Mouse (Mus musculus): ENCODE data around the gene Ptprm. TPM values are rescaled to one million over a fixed set of nuclear protein-coding genes. Genes with fewer than 3 reads are reported as not detected.
A peak's percentile ranks its signal among the peaks of the same experiment; 100 is the strongest.

Ptprm gene
- polyA plus RNA-seq, 1 experiment from 2014 or later, result 16.1 TPM

DNA sequence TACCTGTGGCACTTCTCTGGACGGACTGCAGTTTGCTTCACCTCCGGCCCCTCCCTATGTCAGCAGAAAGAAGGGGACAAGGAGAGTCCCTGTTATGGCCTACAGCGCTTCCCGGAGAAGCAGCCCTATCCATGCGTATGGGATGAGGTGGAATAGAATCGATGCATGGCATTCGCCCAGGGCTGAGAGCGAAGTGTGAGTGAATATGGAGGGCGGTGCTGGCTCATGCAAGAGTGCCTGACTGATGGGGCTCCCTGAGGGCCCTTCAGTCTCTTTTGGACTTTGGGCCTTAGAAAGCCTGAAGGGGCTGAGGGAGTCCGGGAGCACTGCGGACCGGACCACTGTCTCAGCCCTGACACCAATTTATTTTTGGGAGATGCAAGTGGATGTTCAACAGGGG lies 656.6 kb downstream of the Ptprm start:
- Histone ChIP-seq H3K4me3 (no peak overlapping the region), H3K27ac (ENCODE audit: poor library complexity, severe bottlenecking) (no peak overlapping the region)

DNA sequence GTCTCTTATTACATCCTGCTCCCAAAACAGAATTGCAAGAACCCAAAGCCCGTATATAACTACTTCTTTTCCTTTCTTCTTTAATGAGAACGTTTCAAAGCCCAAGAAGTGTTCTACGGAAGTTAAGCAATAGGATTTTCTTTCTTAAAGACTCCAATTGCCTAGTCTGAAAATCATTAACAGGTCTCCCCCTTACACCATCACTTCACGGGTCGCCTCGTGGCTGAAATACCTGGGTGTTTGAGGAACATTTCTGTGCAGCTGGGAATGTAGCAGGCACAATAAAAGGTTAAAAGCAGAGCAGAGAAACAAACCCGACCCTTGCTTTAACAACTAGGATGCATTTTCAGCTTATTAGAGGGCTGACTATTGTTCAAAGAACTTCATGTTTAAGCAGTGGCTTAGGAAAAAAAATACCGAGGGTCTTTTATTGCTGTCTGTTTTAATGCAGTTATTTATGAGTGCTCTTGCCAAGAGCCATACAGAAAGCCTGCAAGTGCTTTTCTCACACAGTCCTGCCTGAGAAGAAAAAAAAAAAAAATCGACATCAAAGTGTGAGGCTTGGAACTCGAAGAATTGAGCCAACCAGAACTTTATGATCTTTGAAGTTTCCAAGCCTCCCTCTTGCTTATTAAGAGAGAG lies 657.6 kb downstream of the Ptprm start:
- no peaks in the 10 kb centered on the region for H3K27me3 ChIP-seq (replicated peaks)
- no peaks in the 10 kb centered on the region; the same call in 1 of the 2 replicates for H3K36me3 ChIP-seq
- no peak for ATAC-seq (ENCODE audit: insufficient number of reproducible peaks, low FRiP score)
- H3K4me3 ChIP-seq, result no peak overlapping the region
- 71% methylated on average over 10 of the region's 10 CpGs for whole genome bisulfite sequencing
- no peaks in the 10 kb centered on the region for H3K9me3 ChIP-seq (replicated peaks)
- H3K27ac ChIP-seq (ENCODE audit: poor library complexity, severe bottlenecking), result no peak overlapping the region
- peaks cover 13% of the 10 kb centered on the region for H3K4me1 ChIP-seq (replicated peaks)
- H3K4me2 ChIP-seq, result no peak overlapping the region
- no peak overlapping the region for H3K9ac ChIP-seq

More for the DNA sequence above, 656.6 kb downstream of the Ptprm start:
- 82% methylated on average over 12 of the region's 12 CpGs for WGBS
- H3K4me1 ChIP-seq (replicated peaks), result peaks cover 13% of the 10 kb centered on the region
- H3K27me3 ChIP-seq (replicated peaks), result no peaks in the 10 kb centered on the region
- no peak overlapping the region for H3K9ac ChIP-seq
- H3K36me3 ChIP-seq, result no peaks in the 10 kb centered on the region; the same call in 1 of the 2 replicates
- no peak for ATAC-seq (ENCODE audit: insufficient number of reproducible peaks, low FRiP score)
- H3K9me3 ChIP-seq (replicated peaks), result no peaks in the 10 kb centered on the region
- H3K4me2 ChIP-seq, result no peak overlapping the region

DNA sequence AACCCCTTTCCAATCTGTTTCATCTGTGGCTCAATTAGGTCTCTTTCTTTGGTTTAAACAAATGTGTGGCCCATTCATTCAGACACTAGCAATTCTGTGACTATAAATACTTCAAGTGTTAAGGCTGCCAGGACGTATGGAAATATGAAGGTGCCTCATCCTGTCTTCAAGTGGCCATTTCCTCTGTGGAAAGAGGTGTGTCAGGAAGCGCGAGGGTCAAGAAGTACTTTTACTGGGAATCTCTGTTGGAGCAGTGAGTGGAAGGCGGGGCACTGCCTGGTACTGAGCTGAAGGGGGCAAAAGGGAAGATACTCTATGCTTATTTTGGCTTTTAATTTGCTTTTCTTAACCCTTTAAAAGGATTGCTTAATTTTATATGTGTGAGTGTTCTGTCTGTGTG lies 659.9 kb downstream of the Ptprm start:
- no peak overlapping the region; the same call in 1 of the 2 replicates for H3K27ac ChIP-seq (ENCODE audit: poor library complexity, severe bottlenecking)
- no peak overlapping the region for H3K9ac ChIP-seq
- H3K4me2 ChIP-seq, result peak overlapping the region; percentile 35

DNA sequence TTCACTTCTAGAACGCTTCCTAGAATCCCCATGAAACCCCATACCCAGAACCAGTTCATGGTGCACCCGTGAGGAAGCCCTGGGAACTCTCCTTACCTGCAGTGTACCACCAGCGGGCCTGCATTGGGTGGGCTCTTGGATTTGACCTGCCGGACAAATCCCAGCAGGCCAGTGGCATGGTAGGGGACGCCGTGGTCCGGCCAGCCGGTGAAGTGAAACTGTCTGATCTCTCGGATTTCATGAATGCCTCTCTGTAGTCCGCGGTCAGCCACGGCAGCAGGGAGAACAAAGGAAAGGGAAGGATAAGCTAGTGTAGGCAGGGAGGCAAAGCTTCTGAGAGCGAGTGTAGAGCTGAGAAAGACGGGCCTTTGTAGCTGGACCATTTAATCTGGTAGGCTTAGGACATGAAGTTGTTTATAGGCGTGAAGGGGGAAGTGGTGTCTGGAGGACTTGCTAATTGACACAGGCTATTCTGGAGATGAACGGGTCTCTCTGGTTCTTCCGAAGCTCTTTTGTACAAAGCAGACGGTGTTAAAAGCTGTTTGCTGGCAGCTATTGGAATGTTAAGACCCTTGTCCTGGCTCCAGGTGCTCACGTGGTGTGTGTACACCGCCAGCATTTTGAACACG lies 660.5 kb downstream of the Ptprm start:
- ATAC-seq (ENCODE audit: insufficient number of reproducible peaks, low FRiP score), result no peak
- WGBS, result 59% methylated on average over 21 of the region's 21 CpGs
- Histone ChIP-seq H3K9ac (no peak overlapping the region), H3K4me1 (replicated peaks) (peaks cover 13% of the 10 kb centered on the region), H3K9me3 (replicated peaks) (no peaks in the 10 kb centered on the region), H3K36me3 (no peaks in the 10 kb centered on the region; the same call in 1 of the 2 replicates), H3K27ac (ENCODE audit: poor library complexity, severe bottlenecking) (peak overlapping the region; percentile 36; the same call in 1 of the 2 replicates), H3K4me3 (no peak overlapping the region), H3K27me3 (replicated peaks) (no peaks in the 10 kb centered on the region), H3K4me2 (peak overlapping the region; percentile 35)

More for the DNA sequence above, 659.9 kb downstream of the Ptprm start:
- ATAC-seq (ENCODE audit: insufficient number of reproducible peaks, low FRiP score), result peak; percentile 61; the same call in 1 of the 2 replicates
- Histone ChIP-seq H3K4me3 (no peak overlapping the region), H3K4me1 (replicated peaks) (peaks cover 13% of the 10 kb centered on the region), H3K9me3 (replicated peaks) (no peaks in the 10 kb centered on the region), H3K36me3 (no peaks in the 10 kb centered on the region; the same call in 1 of the 2 replicates), H3K27me3 (replicated peaks) (no peaks in the 10 kb centered on the region)
- WGBS, result 53% methylated on average over 4 of the region's 4 CpGs

DNA sequence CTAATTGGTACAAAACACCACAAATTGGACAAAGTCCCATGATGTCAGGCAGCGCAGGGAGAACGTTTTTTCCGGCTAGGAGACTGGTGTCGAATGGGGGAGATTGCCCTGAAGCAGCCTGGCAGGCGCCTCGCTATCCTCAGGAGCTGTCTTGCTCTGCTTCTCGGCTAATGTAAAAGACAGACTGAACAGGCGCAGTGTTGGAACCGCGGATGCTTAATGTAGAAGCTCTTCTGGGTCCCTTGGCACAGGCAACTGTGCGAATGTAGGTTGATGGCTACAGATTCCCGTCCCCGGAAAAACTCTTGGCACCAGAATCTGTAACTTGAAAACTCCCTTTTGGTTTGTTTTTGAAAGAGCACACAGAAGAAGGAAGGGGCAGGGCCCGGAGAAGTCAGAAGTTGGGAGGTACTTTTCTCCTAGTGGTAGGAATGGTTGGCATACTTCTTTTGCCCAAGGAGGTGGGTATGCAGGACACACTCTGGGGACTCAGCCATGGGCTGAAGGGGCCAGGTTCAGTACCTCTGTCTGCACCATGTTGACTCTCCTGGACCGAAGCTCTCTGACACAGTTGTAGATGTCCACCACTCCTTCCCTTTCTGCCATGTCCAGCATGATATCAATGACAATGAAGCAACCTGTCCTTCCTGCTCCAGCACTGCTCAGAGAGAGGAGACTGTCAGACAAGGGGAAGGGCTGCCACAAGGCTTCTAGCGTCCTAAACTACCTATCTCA lies 661.1 kb downstream of the Ptprm start:
- peaks cover 13% of the 10 kb centered on the region for H3K4me1 ChIP-seq (replicated peaks)
- H3K36me3 ChIP-seq, result peaks cover 2% of the 10 kb centered on the region
- H3K4me2 ChIP-seq, result no peak overlapping the region
- no peaks in the 10 kb centered on the region for H3K9me3 ChIP-seq (replicated peaks)
- no peak for ATAC-seq (ENCODE audit: insufficient number of reproducible peaks, low FRiP score)
- no peaks in the 10 kb centered on the region for H3K27me3 ChIP-seq (replicated peaks)
- no peak overlapping the region for H3K4me3 ChIP-seq
- WGBS, result 83% methylated on average over 16 of the region's 16 CpGs
- H3K9ac ChIP-seq, result no peak overlapping the region
- no peak overlapping the region for H3K27ac ChIP-seq (ENCODE audit: poor library complexity, severe bottlenecking)

DNA sequence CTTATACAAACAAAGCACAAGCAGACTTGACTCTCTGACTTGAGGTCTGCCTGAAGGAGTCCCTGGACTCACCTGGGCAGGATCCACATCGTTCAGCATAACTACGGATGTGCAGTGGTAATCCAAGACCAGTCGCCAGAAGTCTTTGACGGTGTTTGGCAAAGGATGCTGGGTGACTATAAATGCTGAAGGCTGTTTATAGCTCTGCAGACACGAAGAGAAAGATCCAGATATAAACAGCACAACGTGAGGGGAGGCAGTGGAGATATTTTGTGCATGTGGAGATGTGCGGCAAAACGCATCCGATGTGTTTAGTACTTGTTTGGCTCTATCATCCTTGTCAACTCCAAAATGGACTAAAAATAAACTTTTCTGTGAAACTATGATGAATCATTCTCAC lies 666.1 kb downstream of the Ptprm start:
- H3K27me3 ChIP-seq (replicated peaks), result no peaks in the 10 kb centered on the region

DNA sequence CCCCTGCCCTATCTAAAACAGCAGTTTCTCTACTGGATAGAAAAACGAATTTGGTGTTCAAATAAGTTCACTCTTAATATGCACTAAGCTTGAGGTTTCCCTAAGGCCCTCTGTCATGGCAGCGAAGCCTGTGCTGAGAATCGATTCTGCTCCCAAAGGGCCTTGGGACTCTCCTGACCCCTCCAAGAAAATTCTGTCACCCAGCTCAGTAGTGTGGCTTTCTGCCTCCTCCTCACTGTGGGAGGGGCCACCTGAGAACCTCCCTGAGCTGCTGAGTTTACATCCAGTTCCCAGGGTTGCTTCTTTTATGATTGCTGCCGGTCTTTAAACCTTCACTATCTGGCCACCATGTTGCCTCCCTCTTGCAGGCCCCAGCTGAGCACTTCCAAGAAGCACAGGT lies 666.7 kb downstream of the Ptprm start:
- WGBS, result 76% methylated on average over 4 of the region's 4 CpGs
- Histone ChIP-seq H3K27me3 (replicated peaks) (no peaks in the 10 kb centered on the region), H3K27ac (ENCODE audit: poor library complexity, severe bottlenecking) (no peak overlapping the region), H3K9me3 (replicated peaks) (no peaks in the 10 kb centered on the region), H3K4me3 (no peak overlapping the region), H3K4me2 (no peak overlapping the region), H3K4me1 (replicated peaks) (no peaks in the 10 kb centered on the region), H3K9ac (no peak overlapping the region), H3K36me3 (peaks cover 5% of the 10 kb centered on the region)
- no peak for ATAC-seq (ENCODE audit: insufficient number of reproducible peaks, low FRiP score)

More for the DNA sequence above, 666.1 kb downstream of the Ptprm start:
- WGBS, result 81% methylated on average over 9 of the region's 9 CpGs
- ATAC-seq (ENCODE audit: insufficient number of reproducible peaks, low FRiP score), result no peak
- H3K4me3 ChIP-seq, result no peak overlapping the region
- H3K4me1 ChIP-seq (replicated peaks), result no peaks in the 10 kb centered on the region
- H3K27ac ChIP-seq (ENCODE audit: poor library complexity, severe bottlenecking), result no peak overlapping the region
- peaks cover 5% of the 10 kb centered on the region for H3K36me3 ChIP-seq
- no peaks in the 10 kb centered on the region for H3K9me3 ChIP-seq (replicated peaks)
- H3K4me2 ChIP-seq, result no peak overlapping the region
- no peak overlapping the region for H3K9ac ChIP-seq

DNA sequence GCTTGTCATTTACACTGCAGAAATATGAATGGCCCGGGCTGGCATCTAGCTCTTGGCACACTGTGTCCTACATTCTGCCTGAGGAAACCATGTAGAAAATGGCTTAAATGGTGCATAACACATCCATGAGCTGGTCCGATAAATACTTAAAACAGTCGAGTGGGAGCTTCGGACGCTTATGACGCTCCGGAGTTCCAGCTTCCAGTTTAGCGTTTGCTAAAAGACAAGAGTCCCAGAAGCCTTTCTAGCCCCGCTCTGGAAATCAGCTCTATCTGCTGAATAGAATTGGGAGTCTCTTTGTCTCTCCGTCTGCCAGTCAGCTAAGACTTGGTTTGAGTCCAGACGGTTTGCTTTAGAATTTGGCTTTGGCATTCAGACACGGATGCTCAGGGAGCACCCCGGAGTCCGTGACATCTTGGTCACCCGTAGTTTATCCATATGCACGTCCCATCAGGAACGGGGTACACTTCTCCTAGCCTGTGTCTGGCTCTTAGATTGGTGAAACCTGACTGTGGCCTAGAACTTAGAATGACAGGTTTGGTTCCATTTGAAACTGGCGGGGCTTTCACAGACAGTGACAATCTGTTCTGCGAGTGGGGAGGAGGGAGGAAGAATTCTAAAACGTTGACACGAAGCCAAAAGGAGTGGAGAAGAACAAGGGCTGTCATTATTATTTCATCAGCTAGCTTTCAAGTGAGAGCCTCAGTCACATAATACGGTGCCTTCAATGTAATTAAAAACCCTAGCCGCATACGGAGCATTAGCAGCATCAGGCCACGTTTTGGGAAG lies 667.4 kb downstream of the Ptprm start:
- 84% methylated on average over 25 of the region's 25 CpGs for WGBS
- no peak overlapping the region for H3K27ac ChIP-seq (ENCODE audit: poor library complexity, severe bottlenecking)
- H3K4me1 ChIP-seq (replicated peaks), result no peaks in the 10 kb centered on the region
- H3K36me3 ChIP-seq, result peaks cover 5% of the 10 kb centered on the region
- H3K9me3 ChIP-seq (replicated peaks), result no peaks in the 10 kb centered on the region
- no peak overlapping the region for H3K4me3 ChIP-seq
- no peak for ATAC-seq (ENCODE audit: insufficient number of reproducible peaks, low FRiP score)
- H3K27me3 ChIP-seq (replicated peaks), result no peaks in the 10 kb centered on the region
- H3K4me2 ChIP-seq, result no peak overlapping the region
- no peak overlapping the region for H3K9ac ChIP-seq

DNA sequence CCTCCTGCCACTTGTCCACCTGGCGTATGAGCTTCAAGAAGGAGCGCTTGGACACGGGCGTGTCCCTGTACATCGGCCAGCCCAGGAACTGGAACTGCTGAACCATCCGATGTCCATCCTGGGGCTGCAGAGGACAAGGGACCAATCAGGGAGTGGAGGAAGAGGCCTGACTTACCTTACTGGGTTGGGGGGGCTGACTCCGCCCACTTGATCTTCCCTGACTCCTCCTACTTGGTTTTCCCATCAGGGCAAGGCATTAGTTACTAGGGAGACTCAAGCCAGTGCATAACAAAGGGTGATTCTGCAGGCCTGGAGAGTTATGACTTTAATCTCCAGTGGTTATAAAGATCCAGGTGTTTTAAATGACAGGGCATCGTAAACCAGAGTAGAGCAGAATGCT lies 670.8 kb downstream of the Ptprm start:
- H3K4me2 ChIP-seq, result no peak overlapping the region
- no peaks in the 10 kb centered on the region for H3K4me1 ChIP-seq (replicated peaks)
- no peak overlapping the region for H3K27ac ChIP-seq (ENCODE audit: poor library complexity, severe bottlenecking)
- no peak overlapping the region for H3K4me3 ChIP-seq
- no peak for ATAC-seq (ENCODE audit: insufficient number of reproducible peaks, low FRiP score)
- H3K27me3 ChIP-seq (replicated peaks), result no peaks in the 10 kb centered on the region
- peaks cover 5% of the 10 kb centered on the region for H3K36me3 ChIP-seq
- no peaks in the 10 kb centered on the region for H3K9me3 ChIP-seq (replicated peaks)
- WGBS, result 75% methylated on average over 8 of the region's 8 CpGs
- no peak overlapping the region for H3K9ac ChIP-seq

DNA sequence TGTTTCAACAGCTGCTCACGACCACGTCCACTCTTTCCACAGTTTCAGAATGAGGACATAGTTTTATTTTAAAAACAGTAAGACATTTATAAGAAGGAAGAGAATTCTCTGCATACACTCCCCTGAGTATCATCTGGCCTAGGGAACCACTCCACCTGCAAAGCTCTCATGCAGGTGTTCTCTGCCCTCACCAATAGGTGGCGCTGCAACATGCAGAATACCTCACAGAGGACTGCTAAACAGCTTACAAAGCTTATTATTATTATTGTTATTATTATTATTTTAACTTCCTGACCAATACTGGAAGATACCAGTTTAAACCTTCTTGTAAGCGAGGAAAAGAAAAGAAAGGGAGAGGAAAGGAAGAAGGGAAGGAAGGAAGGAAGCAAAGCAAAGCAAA lies 673.6 kb downstream of the Ptprm start:
- no peak overlapping the region for H3K9ac ChIP-seq
- H3K27me3 ChIP-seq (replicated peaks), result no peaks in the 10 kb centered on the region
- no peak for ATAC-seq (ENCODE audit: insufficient number of reproducible peaks, low FRiP score)
- H3K4me2 ChIP-seq, result no peak overlapping the region
- H3K4me3 ChIP-seq, result no peak overlapping the region
- no peak overlapping the region for H3K27ac ChIP-seq (ENCODE audit: poor library complexity, severe bottlenecking)
- no peaks in the 10 kb centered on the region for H3K9me3 ChIP-seq (replicated peaks)
- peaks cover 5% of the 10 kb centered on the region for H3K36me3 ChIP-seq
- H3K4me1 ChIP-seq (replicated peaks), result no peaks in the 10 kb centered on the region
- 20% methylated on average over 4 of the region's 4 CpGs for WGBS

DNA sequence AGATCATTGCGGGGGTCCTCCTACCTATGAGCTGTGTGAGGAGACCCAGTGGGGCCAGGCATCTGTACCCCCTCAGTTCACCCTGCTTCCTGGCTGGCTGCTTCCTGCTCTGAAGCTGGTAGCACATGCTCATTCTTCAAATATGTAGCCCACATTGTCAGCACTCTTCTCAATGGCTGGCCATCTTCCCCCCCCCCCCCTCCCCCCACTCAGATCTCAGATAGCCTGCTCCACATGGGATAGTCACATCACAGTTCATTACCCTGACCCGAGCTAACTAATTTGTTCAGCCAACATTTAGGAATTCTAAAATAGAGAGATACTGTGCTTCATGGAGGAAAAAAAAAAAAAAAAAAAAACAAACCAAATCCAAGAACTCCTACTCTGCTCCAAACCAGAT lies 679.6 kb downstream of the Ptprm start:
- H3K4me1 ChIP-seq (replicated peaks), result no peaks in the 10 kb centered on the region
- H3K27me3 ChIP-seq (replicated peaks), result no peaks in the 10 kb centered on the region
- peaks cover 5% of the 10 kb centered on the region for H3K36me3 ChIP-seq
- 75% methylated on average over 2 of the region's 2 CpGs for WGBS
- H3K9ac ChIP-seq, result no peak overlapping the region
- no peak overlapping the region for H3K4me2 ChIP-seq
- no peaks in the 10 kb centered on the region for H3K9me3 ChIP-seq (replicated peaks)
- no peak overlapping the region for H3K27ac ChIP-seq (ENCODE audit: poor library complexity, severe bottlenecking)
- H3K4me3 ChIP-seq, result no peak overlapping the region
- no peak for ATAC-seq (ENCODE audit: insufficient number of reproducible peaks, low FRiP score)
